Mouse (Mus musculus): ENCODE measurements around the gene Pacrg. TPM values are rescaled to one million over a fixed set of nuclear protein-coding genes. Genes with fewer than 3 reads are reported as not detected.

The Pacrg gene
- polyA plus RNA-seq, 1 experiment from 2014 or later, result 7.4 TPM

DNA sequence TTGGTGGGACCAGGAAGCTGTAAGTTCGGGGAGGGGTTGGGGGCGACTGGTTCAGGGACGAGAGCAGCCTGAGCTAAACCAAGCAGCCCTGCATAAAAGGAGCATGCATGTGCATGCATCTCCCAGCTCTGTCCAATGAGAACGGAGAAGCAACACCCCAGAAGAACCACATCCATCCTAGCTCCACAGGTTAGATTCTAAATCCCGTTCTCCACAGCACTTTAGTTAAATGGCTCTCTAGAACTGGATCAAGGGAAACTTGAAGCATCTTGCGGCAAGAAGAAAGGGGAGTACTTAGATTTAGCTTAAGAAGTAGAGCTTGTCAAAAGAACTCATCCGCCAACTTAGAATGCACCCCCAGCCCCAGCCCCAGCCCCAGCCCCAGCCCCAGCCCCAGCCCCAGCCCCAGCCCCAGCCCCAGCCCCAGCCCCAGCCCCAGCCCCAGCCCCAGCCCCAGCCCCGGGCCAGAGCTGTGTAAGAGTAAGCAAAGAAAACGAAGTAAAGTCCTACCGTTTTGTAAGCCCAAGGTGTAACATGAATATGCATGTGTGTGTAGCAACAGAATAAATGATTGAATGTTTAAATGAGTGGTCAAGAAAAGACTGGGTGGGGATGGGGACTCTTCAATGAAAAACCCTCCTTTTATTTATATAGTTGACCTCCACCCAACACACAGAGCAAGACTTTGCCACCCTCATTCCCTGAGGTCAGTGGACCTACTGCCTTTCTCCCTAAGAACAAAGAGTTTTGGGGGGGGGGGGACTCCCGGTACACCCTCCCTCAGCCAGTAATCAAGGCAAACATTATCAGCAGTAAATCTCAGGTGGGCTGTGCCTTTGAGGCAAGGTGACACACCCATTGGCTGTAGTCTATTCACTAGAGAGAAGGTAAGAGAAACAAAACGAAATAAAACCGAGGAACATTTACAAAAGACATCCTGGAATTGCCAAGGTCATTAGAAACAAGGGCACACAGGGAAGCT is 474.3 kb downstream of the Pacrg start:
- no peaks in the 10 kb centered on the region for H3K27me3 ChIP-seq
- H3K27ac ChIP-seq, result no peak overlapping the region
- no peak overlapping the region for H3K4me2 ChIP-seq
- peaks cover 7% of the 10 kb centered on the region; the same call in 1 of the 2 replicates for H3K4me1 ChIP-seq
- H3K36me3 ChIP-seq (replicated peaks), result no peaks in the 10 kb centered on the region
- no peak overlapping the region for H3K9ac ChIP-seq
- ATAC-seq (ENCODE audit: low FRiP score), result no peak
- no peak overlapping the region for H3K4me3 ChIP-seq (replicated peaks)
- 76% methylated on average over 13 of the region's 13 CpGs for WGBS
- no peaks in the 10 kb centered on the region for H3K9me3 ChIP-seq

DNA sequence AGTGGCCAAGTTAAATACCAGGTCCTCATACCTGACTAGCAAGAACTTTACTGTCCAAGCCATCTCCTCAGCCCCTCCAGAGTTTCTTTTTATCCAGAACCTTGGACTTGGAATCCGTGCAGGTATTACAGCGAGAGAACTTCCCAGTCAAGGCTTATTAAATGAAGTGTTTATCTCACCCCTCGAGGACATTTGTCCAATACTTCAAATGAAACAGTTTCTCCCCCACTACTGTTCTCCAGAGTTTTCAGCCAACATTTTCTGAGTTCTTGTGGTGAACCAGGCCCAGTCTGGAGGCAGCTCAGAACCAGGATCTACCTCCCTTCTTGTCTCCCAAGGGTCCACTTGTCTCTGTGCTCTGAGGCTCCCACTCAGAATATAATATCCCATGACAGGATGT is 477.0 kb downstream of the Pacrg start:
- Histone ChIP-seq H3K27me3 (no peaks in the 10 kb centered on the region), H3K9ac (no peak overlapping the region), H3K9me3 (no peaks in the 10 kb centered on the region), H3K36me3 (replicated peaks) (no peaks in the 10 kb centered on the region), H3K27ac (no peak overlapping the region), H3K4me1 (peaks cover 13% of the 10 kb centered on the region), H3K4me2 (no peak overlapping the region), H3K4me3 (replicated peaks) (no peak overlapping the region)
- 93% methylated on average over 3 of the region's 3 CpGs for whole genome bisulfite sequencing
- no peak for ATAC-seq (ENCODE audit: low FRiP score)

DNA sequence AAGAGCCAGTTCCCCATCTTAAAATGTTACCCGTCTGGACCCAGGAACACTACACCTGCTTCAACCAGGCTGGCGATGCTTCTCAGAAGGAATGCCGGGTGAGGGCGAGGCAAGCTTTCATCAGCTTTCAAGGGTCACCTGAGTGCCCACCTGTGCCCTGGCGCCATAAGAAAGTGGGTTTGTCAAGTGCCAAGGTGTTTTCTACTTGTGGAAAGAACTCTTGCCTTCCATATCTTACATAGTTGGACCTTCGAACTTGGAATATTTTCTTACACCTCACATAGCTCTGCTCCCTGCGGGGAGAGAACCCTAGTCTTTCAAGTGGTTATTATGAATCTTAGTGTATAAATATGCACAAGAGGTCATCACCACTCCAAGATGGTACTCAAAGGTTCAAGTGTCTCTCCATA is 478.2 kb downstream of the Pacrg start:
- Histone ChIP-seq H3K4me1 (peaks cover 16% of the 10 kb centered on the region), H3K36me3 (replicated peaks) (no peaks in the 10 kb centered on the region), H3K4me2 (no peak overlapping the region), H3K9me3 (no peaks in the 10 kb centered on the region), H3K27ac (no peak overlapping the region), H3K9ac (no peak overlapping the region), H3K27me3 (no peaks in the 10 kb centered on the region), H3K4me3 (replicated peaks) (no peak overlapping the region)
- no peak for ATAC-seq (ENCODE audit: low FRiP score)
- WGBS, result 92% methylated on average over 7 of the region's 7 CpGs

DNA sequence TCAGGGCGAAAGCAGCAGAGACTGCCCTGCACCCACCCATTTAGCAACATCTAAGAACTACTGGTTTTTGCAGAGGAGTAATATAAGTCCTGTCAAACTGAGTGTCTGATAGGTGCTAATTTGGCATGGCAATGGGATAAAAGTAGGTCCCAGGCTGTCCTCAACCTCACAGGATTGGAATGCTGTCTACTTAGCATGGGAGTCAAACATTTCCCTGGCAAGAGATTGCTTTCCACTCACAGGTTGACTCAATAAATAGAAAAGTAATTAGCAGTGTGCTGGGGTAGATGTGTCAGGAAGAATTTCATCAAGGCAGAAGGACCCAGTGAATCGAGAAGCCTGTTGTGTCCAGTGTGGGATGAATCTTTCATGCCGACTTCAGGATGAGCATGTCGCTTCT is 479.4 kb downstream of the Pacrg start:
- Histone ChIP-seq H3K9ac (no peak overlapping the region), H3K27me3 (no peaks in the 10 kb centered on the region), H3K27ac (no peak overlapping the region), H3K4me3 (replicated peaks) (no peak overlapping the region), H3K4me2 (no peak overlapping the region), H3K9me3 (no peaks in the 10 kb centered on the region), H3K4me1 (peaks cover 27% of the 10 kb centered on the region), H3K36me3 (replicated peaks) (no peaks in the 10 kb centered on the region)
- peak; percentile 23; the same call in 1 of the 2 replicates for ATAC-seq (ENCODE audit: low FRiP score)
- WGBS, result 83% methylated on average over 4 of the region's 4 CpGs

DNA sequence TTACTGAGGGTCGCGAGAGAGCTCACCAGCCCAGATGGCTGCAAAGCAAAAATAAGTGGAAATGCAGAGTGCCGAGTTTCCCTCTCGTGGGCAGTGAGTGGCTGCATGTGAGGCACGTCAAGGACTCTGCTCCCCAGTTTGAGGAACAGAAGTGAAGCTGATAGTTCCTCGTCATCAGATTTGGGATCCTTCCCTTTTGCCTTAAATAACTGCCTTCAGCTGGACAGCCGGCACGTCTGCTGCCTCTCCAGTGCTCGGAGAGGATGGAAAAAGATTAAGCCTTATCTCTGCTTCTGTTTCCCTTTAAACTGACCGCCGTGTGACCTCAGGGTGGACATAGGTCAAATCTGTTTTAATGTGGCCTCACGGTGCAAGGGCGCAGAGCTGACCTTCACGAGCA is 480.6 kb downstream of the Pacrg start:
- no peak overlapping the region for H3K9ac ChIP-seq
- no peak overlapping the region for H3K4me2 ChIP-seq
- H3K9me3 ChIP-seq, result no peaks in the 10 kb centered on the region
- H3K4me3 ChIP-seq (replicated peaks), result no peak overlapping the region
- H3K27ac ChIP-seq, result no peak overlapping the region
- no peak for ATAC-seq (ENCODE audit: low FRiP score)
- H3K4me1 ChIP-seq, result peaks cover 25% of the 10 kb centered on the region
- H3K27me3 ChIP-seq, result no peaks in the 10 kb centered on the region
- 83% methylated on average over 14 of the region's 14 CpGs for WGBS
- H3K36me3 ChIP-seq (replicated peaks), result no peaks in the 10 kb centered on the region

DNA sequence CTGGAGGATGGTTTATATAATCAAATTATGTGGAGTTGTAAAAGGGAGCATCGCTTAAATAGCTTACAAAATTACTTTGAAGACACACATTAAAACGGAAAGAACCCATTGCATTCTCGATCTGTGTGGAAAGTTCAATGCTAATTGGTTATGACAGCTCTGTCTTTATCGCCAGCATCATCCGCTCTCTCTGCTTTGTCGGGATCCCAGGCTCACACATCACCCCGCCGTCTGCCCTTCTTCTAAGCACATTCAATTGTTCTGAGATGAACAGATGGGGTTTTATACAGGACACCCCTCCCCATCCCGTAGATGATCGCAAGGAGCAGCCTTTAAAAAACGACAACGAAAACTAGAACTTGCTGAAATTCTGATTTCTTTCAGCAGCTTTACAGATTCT is 482.8 kb downstream of the Pacrg start:
- Histone ChIP-seq H3K27me3 (no peaks in the 10 kb centered on the region), H3K27ac (no peak overlapping the region), H3K9ac (no peak overlapping the region), H3K36me3 (replicated peaks) (no peaks in the 10 kb centered on the region), H3K4me1 (peaks cover 25% of the 10 kb centered on the region), H3K4me3 (replicated peaks) (no peak overlapping the region), H3K9me3 (no peaks in the 10 kb centered on the region), H3K4me2 (no peak overlapping the region)
- 0 out of 2 replicates have a peak, but pooled peaks have one; percentile 46 for ATAC-seq (ENCODE audit: low FRiP score)
- 71% methylated on average over 12 of the region's 12 CpGs for WGBS

DNA sequence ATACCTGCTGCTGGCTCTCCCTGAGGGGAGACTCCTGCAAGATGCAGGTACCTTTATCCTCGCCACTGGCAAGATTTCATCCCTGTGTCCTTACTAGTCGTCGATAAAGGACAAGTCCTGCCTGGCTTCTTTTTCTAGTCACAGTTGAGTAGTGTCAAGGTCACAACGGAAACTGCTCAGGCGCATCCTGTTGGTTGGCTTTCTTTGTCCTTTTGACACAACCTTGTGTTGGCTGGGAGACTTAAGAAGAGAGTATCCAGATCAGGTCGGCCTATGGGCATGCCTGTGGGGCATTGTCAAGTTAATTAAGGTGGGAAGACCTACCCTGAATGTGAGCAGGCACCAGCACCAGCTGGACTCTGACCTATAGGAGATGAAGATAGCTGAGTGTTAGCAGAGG is 483.8 kb downstream of the Pacrg start:
- 60% methylated on average over 6 of the region's 6 CpGs for WGBS
- H3K4me2 ChIP-seq, result no peak overlapping the region
- no peaks in the 10 kb centered on the region for H3K9me3 ChIP-seq
- H3K4me1 ChIP-seq, result peaks cover 25% of the 10 kb centered on the region
- no peaks in the 10 kb centered on the region for H3K36me3 ChIP-seq (replicated peaks)
- H3K27ac ChIP-seq, result no peak overlapping the region
- ATAC-seq (ENCODE audit: low FRiP score), result no peak
- H3K4me3 ChIP-seq (replicated peaks), result no peak overlapping the region
- no peak overlapping the region for H3K9ac ChIP-seq
- no peaks in the 10 kb centered on the region for H3K27me3 ChIP-seq

DNA sequence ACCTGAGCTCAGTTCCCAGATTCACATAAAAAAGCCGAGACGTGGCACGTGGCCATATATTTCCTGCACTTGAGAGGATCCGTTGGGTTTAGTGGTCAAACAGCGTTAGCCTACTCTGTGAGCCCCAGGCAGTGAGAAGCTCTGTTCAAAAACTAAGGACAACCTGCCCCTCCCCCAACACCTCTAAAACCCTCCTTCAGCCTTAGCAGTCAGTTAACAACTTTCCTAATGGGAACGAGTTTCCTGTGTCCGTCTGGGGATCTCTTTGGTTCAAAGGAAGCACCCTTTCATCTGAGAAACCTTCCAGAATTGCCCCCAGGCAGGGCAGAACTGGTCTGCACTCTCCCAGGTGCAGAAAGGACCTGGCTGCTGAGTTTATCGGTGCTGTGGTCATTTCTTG is 484.4 kb downstream of the Pacrg start:
- no peaks in the 10 kb centered on the region for H3K36me3 ChIP-seq (replicated peaks)
- 48% methylated on average over 8 of the region's 8 CpGs for WGBS
- H3K4me2 ChIP-seq, result no peak overlapping the region
- no peak overlapping the region for H3K4me3 ChIP-seq (replicated peaks)
- H3K27ac ChIP-seq, result no peak overlapping the region
- peaks cover 22% of the 10 kb centered on the region for H3K4me1 ChIP-seq
- ATAC-seq (ENCODE audit: low FRiP score), result no peak
- no peaks in the 10 kb centered on the region for H3K9me3 ChIP-seq
- no peaks in the 10 kb centered on the region for H3K27me3 ChIP-seq
- H3K9ac ChIP-seq, result no peak overlapping the region

Other genes starting within 250 kb of the Pacrg start
- 1.5 and 2.2 TPM in 2 replicates for gene Prkn, start 73 bp upstream of the Pacrg start, polyA plus RNA-seq (2016; fragmentation: Nextera tagmentation; extraction: Ambion mirVana)